Mouse (Mus musculus) forebrain, embryonic 11.5 days (tissue): ENCODE results near the gene Gm17535. TPM values are rescaled to one million over a fixed set of nuclear protein-coding genes. Genes with fewer than 3 reads are reported as not detected.
A peak's percentile ranks its signal among the peaks of the same experiment; 100 is the strongest.
"Not testable (repeated sequence)": the region's sequence is repeated elsewhere in the genome, so short reads cannot be mapped to it uniquely, and the experiment has no call there.

Experiments
- ATAC-seq: fragments of 200-750 bp; cut with Nextera tagmentation; replicated peaks from 2 replicates; pipeline ENCODE4 v1.8.0; 2017; ENCODE audit warnings: moderate TSS enrichment; ENCODE audit not compliant: low FRiP score
- DNase-seq: peaks from one replicate; pipeline ENCODE4 v3.0.0-alpha.2; 2017; ENCODE audit warnings: low spot score
- H3K27ac ChIP-seq: fragments of 300-500 bp; sonication (generic); 2 replicates; pipeline ENCODE4 v1.5.1; 2014; ENCODE audit warnings: low read depth, low read length
- H3K27me3 ChIP-seq: fragments of 300-500 bp; sonication (generic); 2 replicates; pipeline ENCODE4 v1.6.1; 2014; ENCODE audit warnings: mild to moderate bottlenecking, low read length, mixed read lengths; ENCODE audit not compliant: control insufficient read depth, insufficient read depth
- H3K36me3 ChIP-seq: fragments of 300-500 bp; sonication (generic); 2 replicates; pipeline ENCODE4 v1.6.1; 2014; ENCODE audit warnings: mild to moderate bottlenecking, low read length, moderate library complexity, mixed read lengths; ENCODE audit not compliant: control insufficient read depth, insufficient read depth
- H3K4me1 ChIP-seq: fragments of 300-500 bp; sonication (generic); replicated peaks from 2 replicates; pipeline ENCODE4 v1.6.1; 2014; ENCODE audit warnings: low read length, mixed read lengths; ENCODE audit not compliant: control insufficient read depth, insufficient read depth
- H3K4me2 ChIP-seq: fragments of 300-500 bp; sonication (generic); 2 replicates; pipeline ENCODE4 v1.6.1; 2014; ENCODE audit warnings: low read depth, mild to moderate bottlenecking, low read length, moderate library complexity, mixed read lengths; ENCODE audit not compliant: severe bottlenecking
- H3K4me3 ChIP-seq: fragments of 300-500 bp; sonication (generic); 2 replicates; pipeline ENCODE4 v1.5.1; 2014; ENCODE audit warnings: low read depth, low read length
- H3K9ac ChIP-seq: fragments of 300-500 bp; sonication (generic); 2 replicates; pipeline ENCODE4 v1.6.1; 2014; ENCODE audit warnings: low read length
- H3K9me3 ChIP-seq: fragments of 300-500 bp; sonication (generic); 2 replicates; pipeline ENCODE4 v1.6.1; 2016; ENCODE audit warnings: low read length, mixed read lengths; ENCODE audit not compliant: control insufficient read depth
- WGBS: fragments of 180-500 bp; shearing (Covaris S2); extraction: QIAGEN DNeasy Blood & Tissue Kit; methylation state at CpG from one replicate; pipeline ENCODE4 v1.1.7; 2014; 5-methylcytosine and 5-hydroxymethylcytosine counted together
- polyA plus RNA-seq: library from polyadenylated mRNA; unstranded; fragments of >200 nt; fragmentation: Nextera tagmentation; extraction: Ambion mirVana; gene quantifications from 2 replicates; pipeline ENCODE4 v1.2.1, GENCODE M21; 2014

The Gm17535 gene
- polyA plus RNA-seq, 1 experiment from 2014 or later = not detected

DNA sequence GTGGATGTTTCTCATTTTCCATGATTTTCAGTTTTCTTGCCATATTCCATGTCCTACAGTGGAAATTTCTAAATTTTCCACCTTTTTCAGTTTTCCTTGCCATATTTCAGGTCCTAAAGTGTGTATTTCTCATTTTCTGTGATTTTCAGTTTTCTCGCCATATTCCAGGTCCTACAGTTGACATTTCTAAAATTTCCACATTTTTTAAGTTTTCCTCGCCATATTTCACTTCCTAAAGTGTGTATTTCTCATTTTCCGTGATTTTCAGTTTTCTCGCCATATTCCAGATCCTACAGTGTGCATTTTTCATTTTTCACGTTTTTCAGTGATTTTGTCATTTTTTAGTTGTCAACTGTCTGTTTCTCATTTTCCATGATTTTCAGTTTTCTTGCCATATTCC, 25.1 kb upstream of the Gm17535 start:
- not testable (repeated sequence) for DNase-seq, H3K36me3 ChIP-seq, H3K4me3 ChIP-seq, H3K9me3 ChIP-seq, H3K9ac ChIP-seq, H3K4me1 ChIP-seq, H3K4me2 ChIP-seq, H3K27ac ChIP-seq, H3K27me3 ChIP-seq
- peak; percentile 42; the same call in 1 of the 2 replicates for ATAC-seq
- no CpG with 5 or more reads among the region's 5 CpGs for WGBS

DNA sequence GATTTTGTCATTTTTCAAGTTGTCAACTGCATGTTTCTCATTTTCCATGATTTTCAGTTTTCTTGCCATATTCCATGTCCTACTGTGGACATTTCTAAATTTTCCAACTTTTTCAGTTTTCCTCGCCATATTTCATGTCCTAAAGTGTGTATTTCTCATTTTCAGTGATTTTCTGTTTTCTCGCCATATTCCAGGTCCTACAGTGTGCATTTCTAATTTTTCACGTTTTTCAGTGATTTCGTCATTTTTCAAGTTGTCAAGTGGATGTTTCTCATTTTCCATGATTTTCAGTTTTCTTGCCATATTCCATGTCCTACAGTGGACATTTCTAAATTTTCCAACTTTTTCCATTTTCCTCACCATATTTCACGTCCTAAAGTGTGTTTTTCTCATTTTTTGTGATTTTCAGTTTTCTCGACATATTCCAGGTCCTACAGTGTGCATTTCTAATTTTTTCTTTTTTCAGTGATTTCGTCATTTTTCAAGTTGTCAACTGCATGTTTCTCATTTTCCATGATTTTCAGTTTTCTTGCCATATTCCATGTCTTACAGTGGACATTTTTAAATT, 22.3 kb upstream of the Gm17535 start:
- WGBS = 91% methylated on average over 2 of the region's 7 CpGs
- DNase-seq, H3K9me3 ChIP-seq, H3K4me3 ChIP-seq, ATAC-seq, H3K9ac ChIP-seq, H3K36me3 ChIP-seq, H3K27me3 ChIP-seq, H3K4me2 ChIP-seq, H3K4me1 ChIP-seq, H3K27ac ChIP-seq: not testable (repeated sequence)

DNA sequence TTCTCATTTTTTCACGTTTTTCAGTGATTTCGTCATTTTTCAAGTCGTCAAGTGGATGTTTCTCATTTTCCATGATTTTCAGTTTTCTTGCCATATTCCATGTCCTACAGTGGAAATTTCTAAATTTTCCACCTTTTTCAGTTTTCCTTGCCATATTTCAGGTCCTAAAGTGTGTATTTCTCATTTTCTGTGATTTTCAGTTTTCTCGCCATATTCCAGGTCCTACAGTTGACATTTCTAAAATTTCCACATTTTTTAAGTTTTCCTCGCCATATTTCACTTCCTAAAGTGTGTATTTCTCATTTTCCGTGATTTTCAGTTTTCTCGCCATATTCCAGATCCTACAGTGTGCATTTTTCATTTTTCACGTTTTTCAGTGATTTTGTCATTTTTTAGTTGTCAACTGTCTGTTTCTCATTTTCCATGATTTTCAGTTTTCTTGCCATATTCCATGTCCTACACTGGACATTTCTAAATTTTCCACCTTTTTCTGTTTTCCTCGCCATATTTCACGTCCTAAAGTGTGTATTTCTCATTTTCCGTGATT, 21.6 kb upstream of the Gm17535 start, which contains the start of gene Gm10721:
TSS of gene Gm10721 (plus strand) at position 408 of the 547 bp plus-strand sequence.
- H3K4me1 ChIP-seq, H3K9me3 ChIP-seq, H3K9ac ChIP-seq, DNase-seq, H3K27ac ChIP-seq, H3K4me2 ChIP-seq, H3K27me3 ChIP-seq, H3K36me3 ChIP-seq, H3K4me3 ChIP-seq: not testable (repeated sequence)
- WGBS = no CpG with 5 or more reads among the region's 11 CpGs
- peak; percentile 70 for ATAC-seq

DNA sequence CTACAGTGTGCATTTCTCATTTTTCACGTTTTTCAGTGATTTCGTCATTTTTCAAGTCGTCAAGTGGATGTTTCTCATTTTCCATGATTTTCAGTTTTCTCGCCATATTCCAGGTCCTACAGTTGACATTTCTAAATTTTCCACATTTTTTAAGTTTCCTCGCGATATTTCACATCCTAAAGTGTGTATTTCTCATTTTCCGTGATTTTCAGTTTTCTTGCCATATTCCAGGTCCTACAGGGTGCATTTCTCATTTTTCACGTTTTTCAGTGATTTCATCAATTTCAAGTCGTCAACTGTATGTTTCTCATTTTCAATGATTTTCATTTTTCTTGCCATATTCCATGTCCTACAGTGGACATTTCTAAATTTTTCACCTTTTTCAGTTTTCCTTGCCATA, 19.0 kb upstream of the Gm17535 start, which contains the start of gene Gm10720:
TSS of gene Gm10720 (plus strand) at position 301 of the 400 bp plus-strand sequence.
- not testable (repeated sequence) for H3K27me3 ChIP-seq, ATAC-seq, H3K27ac ChIP-seq, H3K4me2 ChIP-seq, H3K9ac ChIP-seq, H3K9me3 ChIP-seq, H3K4me1 ChIP-seq, H3K36me3 ChIP-seq, H3K4me3 ChIP-seq, DNase-seq
- 63% methylated on average over 4 of the region's 9 CpGs for WGBS

DNA sequence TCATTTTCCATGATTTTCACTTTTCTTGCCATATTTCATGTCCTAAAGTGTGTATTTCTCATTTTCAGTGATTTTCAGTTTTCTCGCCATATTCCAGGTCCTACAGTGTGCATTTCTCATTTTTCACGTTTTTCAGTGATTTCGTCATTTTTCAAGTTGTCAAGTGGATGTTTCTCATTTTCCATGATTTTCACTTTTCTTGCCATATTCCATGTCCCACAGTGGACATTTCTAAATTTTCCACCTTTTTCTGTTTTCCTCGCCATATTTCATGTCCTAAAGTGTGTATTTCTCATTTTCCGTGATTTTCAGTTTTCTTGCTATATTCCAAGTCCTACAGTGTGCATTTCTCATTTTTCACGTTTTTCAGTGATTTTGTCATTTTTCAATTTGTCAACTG, 18.5 kb upstream of the Gm17535 start:
- H3K4me3 ChIP-seq, H3K9me3 ChIP-seq, DNase-seq, H3K4me1 ChIP-seq, H3K4me2 ChIP-seq, ATAC-seq, H3K27me3 ChIP-seq, H3K9ac ChIP-seq, H3K36me3 ChIP-seq, H3K27ac ChIP-seq: not testable (repeated sequence)
- 72% methylated on average over 4 of the region's 6 CpGs for WGBS

DNA sequence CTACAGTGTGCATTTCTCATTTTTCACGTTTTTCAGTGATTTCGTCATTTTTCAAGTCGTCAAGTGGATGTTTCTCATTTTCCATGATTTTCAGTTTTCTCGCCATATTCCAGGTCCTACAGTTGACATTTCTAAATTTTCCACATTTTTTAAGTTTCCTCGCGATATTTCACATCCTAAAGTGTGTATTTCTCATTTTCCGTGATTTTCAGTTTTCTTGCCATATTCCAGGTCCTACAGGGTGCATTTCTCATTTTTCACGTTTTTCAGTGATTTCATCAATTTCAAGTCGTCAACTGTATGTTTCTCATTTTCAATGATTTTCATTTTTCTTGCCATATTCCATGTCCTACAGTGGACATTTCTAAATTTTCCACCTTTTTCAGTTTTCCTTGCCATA, 17.3 kb upstream of the Gm17535 start, which contains the start of gene Gm10719:
TSS of gene Gm10719 (plus strand) at position 301 of the 400 bp plus-strand sequence.
- H3K4me2 ChIP-seq, DNase-seq, H3K27ac ChIP-seq, H3K9me3 ChIP-seq, H3K4me1 ChIP-seq, H3K9ac ChIP-seq, H3K27me3 ChIP-seq, H3K36me3 ChIP-seq, ATAC-seq, H3K4me3 ChIP-seq: not testable (repeated sequence)
- no CpG with 5 or more reads among the region's 9 CpGs for WGBS

DNA sequence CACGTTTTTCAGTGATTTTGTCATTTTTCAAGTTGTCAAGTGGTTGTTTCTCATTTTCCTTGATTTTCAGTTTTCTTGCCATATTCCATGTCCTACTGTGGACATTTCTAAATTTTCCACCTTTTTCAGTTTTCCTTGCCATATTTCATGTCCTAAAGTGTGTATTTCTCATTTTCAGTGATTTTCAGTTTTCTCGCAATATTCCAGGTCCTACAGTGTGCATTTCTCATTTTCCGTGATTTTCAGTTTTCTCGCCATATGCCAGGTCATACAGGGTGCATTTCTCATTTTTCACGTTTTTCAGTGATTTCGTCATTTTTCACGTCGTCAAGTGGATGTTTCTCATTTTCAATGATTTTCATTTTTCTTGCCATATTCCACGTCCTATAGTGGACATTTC, 15.5 kb upstream of the Gm17535 start:
- not testable (repeated sequence) for ATAC-seq
- WGBS = 71% methylated on average over 9 of the region's 9 CpGs

DNA sequence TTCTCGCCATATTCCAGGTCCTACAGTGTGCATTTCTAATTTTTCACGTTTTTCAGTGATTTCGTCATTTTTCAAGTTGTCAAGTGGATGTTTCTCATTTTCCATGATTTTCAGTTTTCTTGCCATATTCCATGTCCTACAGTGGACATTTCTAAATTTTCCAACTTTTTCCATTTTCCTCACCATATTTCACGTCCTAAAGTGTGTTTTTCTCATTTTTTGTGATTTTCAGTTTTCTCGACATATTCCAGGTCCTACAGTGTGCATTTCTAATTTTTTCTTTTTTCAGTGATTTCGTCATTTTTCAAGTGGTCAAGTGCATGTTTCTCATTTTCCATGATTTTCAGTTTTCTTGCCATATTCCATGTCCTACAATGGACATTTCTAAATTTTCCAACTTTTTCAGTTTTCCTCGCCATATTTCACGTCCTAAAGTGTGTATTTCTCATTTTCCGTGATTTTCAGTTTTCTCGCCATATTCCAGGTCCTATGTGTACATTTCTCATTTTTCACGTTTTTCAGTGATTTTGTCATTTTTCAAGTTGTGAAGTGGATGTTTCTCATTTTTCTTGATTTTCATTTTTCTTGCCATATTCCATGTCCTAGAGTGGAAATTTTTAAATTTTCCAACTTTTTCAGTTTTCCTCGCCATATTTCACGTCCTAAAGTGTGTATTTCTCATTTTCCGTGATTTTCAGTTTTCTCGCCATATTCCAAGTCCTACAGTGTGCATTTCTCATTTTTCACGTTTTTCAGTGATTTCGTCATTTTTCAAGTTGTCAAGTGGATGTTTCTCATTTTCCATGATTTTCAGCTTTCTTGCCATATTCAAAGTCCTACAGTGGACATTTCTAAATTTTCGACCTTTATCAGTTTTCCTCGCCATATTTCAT, 14.3 kb upstream of the Gm17535 start:
- not testable (repeated sequence) for H3K9ac ChIP-seq, H3K27ac ChIP-seq, H3K9me3 ChIP-seq, DNase-seq, H3K4me1 ChIP-seq, H3K27me3 ChIP-seq, H3K4me2 ChIP-seq, H3K4me3 ChIP-seq, H3K36me3 ChIP-seq
- WGBS = 72% methylated on average over 11 of the region's 19 CpGs
- ATAC-seq = peak; percentile 57; the same call in 1 of the 2 replicates

More for the DNA sequence above, 15.5 kb upstream of the Gm17535 start:
- H3K36me3 ChIP-seq, H3K27ac ChIP-seq, H3K27me3 ChIP-seq, H3K4me1 ChIP-seq, H3K4me3 ChIP-seq, H3K4me2 ChIP-seq, H3K9ac ChIP-seq, H3K9me3 ChIP-seq, DNase-seq: not testable (repeated sequence)
